Mouse (Mus musculus) erythroblast, embryonic 14.5 days (primary cell): ENCODE results near the gene Clec5a.

Source experiments
- GATA1 ChIP-seq: IDR thresholded peaks from 2 replicates; pipeline ENCODE4 v1.6.1; 2012; ENCODE audit warnings: low read length, inconsistent platforms, mixed read lengths
- TAL1 ChIP-seq: IDR thresholded peaks from 3 replicates; pipeline ENCODE4 v1.6.1; 2012; ENCODE audit warnings: low read length, inconsistent platforms, mixed read lengths

GRCm38 (mm10) chr6:40576305-40576704 is 9.3 kb downstream of the Clec5a start:
- TF ChIP-seq TAL1 (no peak), GATA1 (no peak)
